Mouse (Mus musculus) lung, embryonic 15.5 days (tissue): ENCODE data around the gene Lix1. TPM values are rescaled to one million over a fixed set of nuclear protein-coding genes. Genes with fewer than 3 reads are reported as not detected.
"Not testable (repeated sequence)": the region's sequence is repeated elsewhere in the genome, so short reads cannot be mapped to it uniquely, and the experiment has no call there.

ENCODE experiments used
- ATAC-seq: fragments of 200-750 bp; cut with Nextera tagmentation; 2 replicates; pipeline ENCODE4 v1.8.0; 2017; ENCODE audit warnings: moderate number of reproducible peaks, borderline replicate concordance; ENCODE audit not compliant: low FRiP score, low TSS enrichment; ENCODE audit errors: extremely low read depth
- H3K27ac ChIP-seq: fragments of 300-500 bp; sonication (generic); 2 replicates; pipeline ENCODE4 v1.5.1; 2015; ENCODE audit warnings: moderate library complexity, mild to moderate bottlenecking, inconsistent platforms
- H3K27me3 ChIP-seq: fragments of 300-500 bp; sonication (generic); 2 replicates; pipeline ENCODE4 v1.6.1; 2015; ENCODE audit warnings: inconsistent platforms
- H3K36me3 ChIP-seq: fragments of 300-500 bp; sonication (generic); 2 replicates; pipeline ENCODE4 v1.6.1; 2015; ENCODE audit warnings: inconsistent platforms
- H3K4me1 ChIP-seq: fragments of 300-500 bp; sonication (generic); 2 replicates; pipeline ENCODE4 v1.6.1; 2015; ENCODE audit warnings: inconsistent platforms
- H3K4me2 ChIP-seq: fragments of 300-500 bp; sonication (generic); 2 replicates; pipeline ENCODE4 v1.6.1; 2015; ENCODE audit warnings: inconsistent platforms, mild to moderate bottlenecking, moderate library complexity
- H3K4me3 ChIP-seq: fragments of 300-500 bp; sonication (generic); 2 replicates; pipeline ENCODE4 v1.5.1; 2015; ENCODE audit warnings: mild to moderate bottlenecking, inconsistent platforms
- H3K9ac ChIP-seq: fragments of 300-500 bp; sonication (generic); 2 replicates; pipeline ENCODE4 v1.6.1; 2015; ENCODE audit warnings: inconsistent platforms
- H3K9me3 ChIP-seq: fragments of 300-500 bp; sonication (generic); 2 replicates; pipeline ENCODE4 v1.6.1; 2016; ENCODE audit warnings: inconsistent platforms
- WGBS: fragments of 180-500 bp; shearing (Covaris S2); methylation state at CpG from one replicate; pipeline ENCODE4 v1.1.7; 2015; 5-methylcytosine and 5-hydroxymethylcytosine counted together
- polyA plus RNA-seq: library from polyadenylated mRNA; unstranded; fragments of >200 nt; fragmentation: Nextera tagmentation; extraction: Ambion mirVana; gene quantifications from 2 replicates; pipeline ENCODE4 v1.2.1, GENCODE M21; 2015

Gene Lix1
- polyA plus RNA-seq, 1 experiment from 2014 or later: 1.1 TPM

GRCm38 (mm10) chr17:17449441-17449770 is 46.9 kb downstream of the Lix1 start:
- no peak for ATAC-seq
- Histone ChIP-seq H3K4me3 (peak overlapping the region; percentile 35), H3K36me3 (no peaks in the 10 kb centered on the region), H3K27ac (no peak overlapping the region), H3K4me1 (peaks cover 7% of the 10 kb centered on the region; the same call in 1 of the 2 replicates), H3K9ac (no peak overlapping the region), H3K4me2 (peak overlapping the region; percentile 57), H3K27me3 (no peaks in the 10 kb centered on the region), H3K9me3 (no peaks in the 10 kb centered on the region)
- WGBS: 19% methylated on average over 5 of the region's 5 CpGs

- Histone ChIP-seq H3K27ac (no peak overlapping the region), H3K36me3 (no peaks in the 10 kb centered on the region), H3K9me3 (no peaks in the 10 kb centered on the region), H3K4me2 (no peak overlapping the region), H3K4me1 (peaks cover 7% of the 10 kb centered on the region; the same call in 1 of the 2 replicates), H3K4me3 (no peak overlapping the region), H3K9ac (no peak overlapping the region), H3K27me3 (no peaks in the 10 kb centered on the region)
- 47% methylated on average over 1 of the region's 1 CpGs for WGBS
- no peak for ATAC-seq
Observed at GRCm38 (mm10) chr17:17451102-17451501, 48.6 kb downstream of the Lix1 start.

GRCm38 (mm10) chr17:17452617-17453016 is 50.1 kb downstream of the Lix1 start:
- ATAC-seq: no peak

DNA sequence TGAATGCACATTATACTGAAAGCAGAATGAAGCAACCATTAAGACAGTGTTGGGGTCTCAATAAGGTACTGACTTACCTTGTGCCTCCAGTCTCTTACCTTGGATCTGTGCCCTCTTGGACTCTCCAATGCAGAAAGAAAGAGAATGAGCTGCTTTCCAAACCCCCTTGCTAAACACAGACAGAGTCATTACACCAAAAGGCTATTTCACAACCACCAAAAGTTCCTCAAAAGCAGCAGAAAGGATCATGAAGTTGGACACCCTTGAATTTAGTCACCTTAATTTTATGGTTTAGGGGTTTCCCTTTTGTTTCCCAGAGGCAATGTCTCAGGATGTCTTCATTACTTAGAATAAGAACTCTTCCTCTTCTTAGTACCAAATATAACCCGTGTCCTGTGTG is 52.1 kb downstream of the Lix1 start:
- H3K4me1 ChIP-seq: no peaks in the 10 kb centered on the region
- 73% methylated on average over 1 of the region's 1 CpGs for WGBS
- no peaks in the 10 kb centered on the region for H3K36me3 ChIP-seq
- H3K4me3 ChIP-seq: no peak overlapping the region
- no peaks in the 10 kb centered on the region for H3K9me3 ChIP-seq
- no peaks in the 10 kb centered on the region for H3K27me3 ChIP-seq
- H3K9ac ChIP-seq: no peak overlapping the region
- no peak overlapping the region for H3K27ac ChIP-seq
- ATAC-seq: no peak
- no peak overlapping the region for H3K4me2 ChIP-seq

More at GRCm38 (mm10) chr17:17452617-17453016, 50.1 kb downstream of the Lix1 start:
- Histone ChIP-seq H3K27ac (no peak overlapping the region), H3K9me3 (no peaks in the 10 kb centered on the region), H3K27me3 (no peaks in the 10 kb centered on the region), H3K4me2 (no peak overlapping the region), H3K9ac (no peak overlapping the region), H3K4me1 (peaks cover 7% of the 10 kb centered on the region; the same call in 1 of the 2 replicates), H3K4me3 (no peak overlapping the region), H3K36me3 (no peaks in the 10 kb centered on the region)
- WGBS: 73% methylated on average over 3 of the region's 3 CpGs

DNA sequence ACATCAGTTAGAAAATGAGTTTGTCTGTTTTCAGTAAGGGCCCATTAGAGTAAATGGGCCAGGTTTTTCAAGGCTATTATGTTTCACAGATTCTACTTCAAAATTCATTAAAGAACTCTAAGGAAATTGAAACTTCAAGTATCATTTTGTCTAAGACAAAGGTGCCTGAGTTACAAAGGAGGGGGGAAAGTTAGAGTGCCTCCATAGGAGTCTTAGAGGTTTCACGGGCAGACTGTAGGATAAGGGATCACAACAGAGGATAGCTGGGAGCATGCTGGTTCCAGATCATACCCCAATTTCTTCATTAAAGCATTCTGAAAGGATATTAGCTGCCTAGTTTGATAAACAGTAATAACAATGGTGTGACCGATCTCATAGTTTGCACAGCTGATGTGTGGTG is 83.3 kb downstream of the Lix1 start:
- Histone ChIP-seq H3K4me3 (no peak overlapping the region), H3K9me3 (no peaks in the 10 kb centered on the region), H3K4me1 (no peaks in the 10 kb centered on the region), H3K36me3 (no peaks in the 10 kb centered on the region), H3K4me2 (no peak overlapping the region), H3K27ac (no peak overlapping the region), H3K27me3 (no peaks in the 10 kb centered on the region), H3K9ac (no peak overlapping the region)
- no peak for ATAC-seq
- 56% methylated on average over 2 of the region's 2 CpGs for WGBS

- Histone ChIP-seq H3K9ac (no peak overlapping the region), H3K4me3 (no peak overlapping the region), H3K4me1 (no peaks in the 10 kb centered on the region), H3K27me3 (no peaks in the 10 kb centered on the region), H3K9me3 (no peaks in the 10 kb centered on the region), H3K27ac (no peak overlapping the region), H3K4me2 (no peak overlapping the region), H3K36me3 (no peaks in the 10 kb centered on the region)
- ATAC-seq: peak; percentile 39
- WGBS: 36% methylated on average over 14 of the region's 15 CpGs
Observed at GRCm38 (mm10) chr17:17490820-17491621, 88.5 kb downstream of the Lix1 start.

- no peak overlapping the region for H3K27ac ChIP-seq
- H3K9me3 ChIP-seq: no peaks in the 10 kb centered on the region
- no peaks in the 10 kb centered on the region for H3K36me3 ChIP-seq
- H3K4me1 ChIP-seq: no peaks in the 10 kb centered on the region
- no peak overlapping the region for H3K9ac ChIP-seq
- H3K27me3 ChIP-seq: no peaks in the 10 kb centered on the region
- H3K4me3 ChIP-seq: no peak overlapping the region
- 38% methylated on average over 7 of the region's 7 CpGs for WGBS
- H3K4me2 ChIP-seq: no peak overlapping the region
- no peak for ATAC-seq
Observed at GRCm38 (mm10) chr17:17491622-17492001, 89.1 kb downstream of the Lix1 start.

GRCm38 (mm10) chr17:17492116-17492515 is 89.6 kb downstream of the Lix1 start:
- Histone ChIP-seq H3K4me2 (no peak overlapping the region), H3K4me3 (no peak overlapping the region), H3K9ac (no peak overlapping the region), H3K27me3 (no peaks in the 10 kb centered on the region), H3K9me3 (no peaks in the 10 kb centered on the region), H3K27ac (no peak overlapping the region), H3K36me3 (no peaks in the 10 kb centered on the region), H3K4me1 (no peaks in the 10 kb centered on the region)
- WGBS: 81% methylated on average over 8 of the region's 8 CpGs
- no peak for ATAC-seq

DNA sequence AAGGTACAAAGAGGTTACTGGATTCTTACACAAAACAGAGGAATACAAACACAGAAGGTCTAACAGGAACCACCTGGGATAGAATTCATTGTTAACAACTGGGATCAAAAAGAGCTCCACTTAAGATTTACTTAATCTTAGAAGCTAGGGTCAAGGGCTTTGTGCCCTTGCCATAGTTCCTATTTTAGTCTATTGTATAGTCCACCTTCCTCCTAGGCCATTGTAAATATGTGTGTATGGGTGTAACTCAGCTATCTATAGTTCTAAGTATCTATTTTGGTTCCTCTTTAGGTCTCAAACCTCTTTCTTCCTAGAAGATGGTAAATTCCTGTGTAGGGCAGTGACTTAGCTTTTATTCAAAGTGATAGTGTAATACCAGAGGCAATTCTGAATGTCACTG is 93.8 kb downstream of the Lix1 start:
- not testable (repeated sequence) for H3K9ac ChIP-seq, H3K27ac ChIP-seq, H3K36me3 ChIP-seq, ATAC-seq, H3K4me1 ChIP-seq, H3K4me2 ChIP-seq, H3K9me3 ChIP-seq, H3K27me3 ChIP-seq, H3K4me3 ChIP-seq

GRCm38 (mm10) chr17:17496730-17497129 is 94.3 kb downstream of the Lix1 start:
- no peak for ATAC-seq
- Histone ChIP-seq H3K9me3 (no peaks in the 10 kb centered on the region), H3K4me1 (no peaks in the 10 kb centered on the region), H3K27ac (no peak overlapping the region), H3K36me3 (no peaks in the 10 kb centered on the region), H3K9ac (no peak overlapping the region), H3K4me3 (no peak overlapping the region), H3K4me2 (no peak overlapping the region), H3K27me3 (no peaks in the 10 kb centered on the region)
- WGBS: 85% methylated on average over 7 of the region's 7 CpGs

DNA sequence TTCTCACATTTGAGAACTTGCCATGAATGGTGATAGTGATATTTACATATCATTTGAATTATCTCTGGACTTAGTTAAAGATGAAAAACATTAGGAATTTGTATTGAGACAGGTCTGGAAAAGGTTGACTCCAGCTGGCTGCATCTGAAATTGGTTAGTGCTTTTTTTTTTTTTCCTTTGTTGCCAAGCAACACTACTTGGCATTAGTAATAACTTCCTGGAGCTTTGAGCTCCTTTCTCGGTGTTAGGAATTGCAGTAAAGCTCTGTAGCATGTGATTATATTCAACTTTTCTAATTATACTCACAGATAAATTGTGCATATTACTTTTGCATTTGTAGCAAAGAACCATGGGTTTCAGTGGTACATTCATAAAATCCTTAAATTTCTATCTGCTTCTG is 96.4 kb downstream of the Lix1 start:
- Histone ChIP-seq H3K36me3 (no peaks in the 10 kb centered on the region), H3K27ac (no peak overlapping the region)
- 24% methylated on average over 1 of the region's 1 CpGs for WGBS

GRCm38 (mm10) chr17:17499278-17499677 is 96.8 kb downstream of the Lix1 start:
- no peak overlapping the region for H3K27ac ChIP-seq

More for the DNA sequence above, 96.4 kb downstream of the Lix1 start:
- Histone ChIP-seq H3K27me3 (no peaks in the 10 kb centered on the region), H3K4me2 (no peak overlapping the region), H3K4me1 (no peaks in the 10 kb centered on the region), H3K9me3 (no peaks in the 10 kb centered on the region), H3K9ac (no peak overlapping the region), H3K4me3 (no peak overlapping the region)
- ATAC-seq: no peak

GRCm38 (mm10) chr17:17506677-17507076 is 104.2 kb downstream of the Lix1 start:
- Histone ChIP-seq H3K4me3 (no peak overlapping the region), H3K27ac (no peak overlapping the region), H3K9ac (no peak overlapping the region), H3K27me3 (no peaks in the 10 kb centered on the region), H3K4me2 (no peak overlapping the region), H3K4me1 (no peaks in the 10 kb centered on the region), H3K9me3 (no peaks in the 10 kb centered on the region), H3K36me3 (no peaks in the 10 kb centered on the region)
- WGBS: 81% methylated on average over 10 of the region's 10 CpGs
- no peak for ATAC-seq

More at GRCm38 (mm10) chr17:17499278-17499677, 96.8 kb downstream of the Lix1 start:
- Histone ChIP-seq H3K9me3 (no peaks in the 10 kb centered on the region), H3K9ac (no peak overlapping the region), H3K4me3 (no peak overlapping the region), H3K4me1 (no peaks in the 10 kb centered on the region), H3K27me3 (no peaks in the 10 kb centered on the region), H3K36me3 (no peaks in the 10 kb centered on the region), H3K4me2 (no peak overlapping the region)
- WGBS: 44% methylated on average over 3 of the region's 3 CpGs
- no peak for ATAC-seq
